Mouse (Mus musculus): Measurements from ENCODE around the gene Jup. TPM values are rescaled to one million over a fixed set of nuclear protein-coding genes. Genes with fewer than 3 reads are reported as not detected.

Gene Jup
- polyA plus RNA-seq, 1 experiment from 2014 or later = 69.2 TPM

GRCm38 (mm10) chr11:100385016-100385415 is 12.5 kb downstream of the Jup start:
- WGBS = 86% methylated on average over 3 of the region's 3 CpGs
- H3K36me3 ChIP-seq = peaks cover 62% of the 10 kb centered on the region
- no peak overlapping the region for H3K4me3 ChIP-seq (replicated peaks)
- no peaks in the 10 kb centered on the region for H3K27me3 ChIP-seq
- H3K9me3 ChIP-seq = no peaks in the 10 kb centered on the region
- no peak for ATAC-seq
- no peak overlapping the region for H3K27ac ChIP-seq
- H3K9ac ChIP-seq (replicated peaks) = no peak overlapping the region
- H3K4me1 ChIP-seq (replicated peaks) = peaks cover 12% of the 10 kb centered on the region
- H3K4me2 ChIP-seq (replicated peaks) = no peak overlapping the region

GRCm38 (mm10) chr11:100382682-100383081 is 14.9 kb downstream of the Jup start:
- no peaks in the 10 kb centered on the region for H3K9me3 ChIP-seq
- H3K4me3 ChIP-seq (replicated peaks) = no peak overlapping the region
- H3K4me2 ChIP-seq (replicated peaks) = no peak overlapping the region
- peaks cover 82% of the 10 kb centered on the region for H3K36me3 ChIP-seq
- no peak overlapping the region for H3K9ac ChIP-seq (replicated peaks)
- H3K27me3 ChIP-seq = no peaks in the 10 kb centered on the region
- WGBS = 86% methylated on average over 6 of the region's 6 CpGs
- no peaks in the 10 kb centered on the region for H3K4me1 ChIP-seq (replicated peaks)
- no peak for ATAC-seq
- no peak overlapping the region for H3K27ac ChIP-seq

GRCm38 (mm10) chr11:100379311-100379710 is 18.3 kb downstream of the Jup start:
- WGBS = 95% methylated on average over 4 of the region's 4 CpGs
- Histone ChIP-seq H3K27me3 (no peaks in the 10 kb centered on the region), H3K4me2 (replicated peaks) (no peak overlapping the region), H3K9ac (replicated peaks) (no peak overlapping the region), H3K9me3 (no peaks in the 10 kb centered on the region), H3K4me3 (replicated peaks) (no peak overlapping the region), H3K36me3 (peaks cover 89% of the 10 kb centered on the region), H3K27ac (no peak overlapping the region), H3K4me1 (replicated peaks) (no peaks in the 10 kb centered on the region)
- no peak for ATAC-seq

- no peak overlapping the region for H3K9ac ChIP-seq (replicated peaks)
- ATAC-seq = no peak
- 84% methylated on average over 5 of the region's 5 CpGs for WGBS
- no peak overlapping the region for H3K4me3 ChIP-seq (replicated peaks)
- peaks cover 89% of the 10 kb centered on the region for H3K36me3 ChIP-seq
- H3K4me2 ChIP-seq (replicated peaks) = no peak overlapping the region
- no peak overlapping the region for H3K27ac ChIP-seq
- no peaks in the 10 kb centered on the region for H3K4me1 ChIP-seq (replicated peaks)
- H3K27me3 ChIP-seq = no peaks in the 10 kb centered on the region
- H3K9me3 ChIP-seq = no peaks in the 10 kb centered on the region
Measured at GRCm38 (mm10) chr11:100378446-100378845, 19.1 kb downstream of the Jup start.

- 96% methylated on average over 14 of the region's 14 CpGs for whole genome bisulfite sequencing
- no peaks in the 10 kb centered on the region for H3K9me3 ChIP-seq
Measured at GRCm38 (mm10) chr11:100377989-100378388, 19.6 kb downstream of the Jup start.

GRCm38 (mm10) chr11:100376746-100377389 is 20.7 kb downstream of the Jup start:
- no peaks in the 10 kb centered on the region for H3K9me3 ChIP-seq
- H3K4me1 ChIP-seq (replicated peaks) = peaks cover 5% of the 10 kb centered on the region; the same call in 1 of the 2 replicates
- no peak overlapping the region for H3K4me3 ChIP-seq (replicated peaks)
- ATAC-seq = no peak
- 88% methylated on average over 21 of the region's 21 CpGs for WGBS
- peaks cover 88% of the 10 kb centered on the region for H3K36me3 ChIP-seq
- H3K27me3 ChIP-seq = no peaks in the 10 kb centered on the region
- no peak overlapping the region for H3K9ac ChIP-seq (replicated peaks)
- no peak overlapping the region for H3K4me2 ChIP-seq (replicated peaks)
- no peak overlapping the region for H3K27ac ChIP-seq

More at GRCm38 (mm10) chr11:100377989-100378388, 19.6 kb downstream of the Jup start:
- no peak for ATAC-seq
- Histone ChIP-seq H3K4me3 (replicated peaks) (no peak overlapping the region), H3K4me1 (replicated peaks) (no peaks in the 10 kb centered on the region), H3K9ac (replicated peaks) (no peak overlapping the region), H3K27me3 (no peaks in the 10 kb centered on the region), H3K4me2 (replicated peaks) (no peak overlapping the region), H3K27ac (no peak overlapping the region), H3K36me3 (peaks cover 89% of the 10 kb centered on the region)

- Histone ChIP-seq H3K4me3 (replicated peaks) (no peak overlapping the region), H3K4me2 (replicated peaks) (no peak overlapping the region), H3K27me3 (no peaks in the 10 kb centered on the region), H3K36me3 (peaks cover 88% of the 10 kb centered on the region), H3K9me3 (no peaks in the 10 kb centered on the region), H3K4me1 (replicated peaks) (peaks cover 6% of the 10 kb centered on the region; the same call in 1 of the 2 replicates), H3K9ac (replicated peaks) (no peak overlapping the region), H3K27ac (no peak overlapping the region)
- WGBS = 81% methylated on average over 4 of the region's 4 CpGs
- ATAC-seq = no peak
Measured at GRCm38 (mm10) chr11:100376005-100376404, 21.6 kb downstream of the Jup start.

- H3K4me1 ChIP-seq (replicated peaks) = peaks cover 6% of the 10 kb centered on the region; the same call in 1 of the 2 replicates
- H3K9me3 ChIP-seq = no peaks in the 10 kb centered on the region
- H3K27me3 ChIP-seq = no peaks in the 10 kb centered on the region
- H3K27ac ChIP-seq = no peak overlapping the region
- WGBS = 89% methylated on average over 9 of the region's 9 CpGs
- peaks cover 86% of the 10 kb centered on the region for H3K36me3 ChIP-seq
- H3K9ac ChIP-seq (replicated peaks) = no peak overlapping the region
- no peak overlapping the region for H3K4me3 ChIP-seq (replicated peaks)
- no peak overlapping the region for H3K4me2 ChIP-seq (replicated peaks)
- no peak for ATAC-seq
Measured at GRCm38 (mm10) chr11:100375127-100375526, 22.4 kb downstream of the Jup start.

GRCm38 (mm10) chr11:100371981-100372558 is 25.5 kb downstream of the Jup start:
- Histone ChIP-seq H3K9ac (replicated peaks) (no peak overlapping the region), H3K4me1 (replicated peaks) (peaks cover 6% of the 10 kb centered on the region; the same call in 1 of the 2 replicates), H3K36me3 (peaks cover 64% of the 10 kb centered on the region), H3K27ac (no peak overlapping the region), H3K4me3 (replicated peaks) (no peak overlapping the region), H3K9me3 (no peaks in the 10 kb centered on the region), H3K4me2 (replicated peaks) (no peak overlapping the region), H3K27me3 (no peaks in the 10 kb centered on the region)
- 63% methylated on average over 7 of the region's 8 CpGs for WGBS
- peak; percentile 37; the same call in 1 of the 2 replicates for ATAC-seq

- 87% methylated on average over 8 of the region's 8 CpGs for WGBS
- Histone ChIP-seq H3K27ac (no peak overlapping the region), H3K4me3 (replicated peaks) (no peak overlapping the region), H3K9me3 (no peaks in the 10 kb centered on the region), H3K36me3 (peaks cover 46% of the 10 kb centered on the region), H3K27me3 (no peaks in the 10 kb centered on the region), H3K4me1 (replicated peaks) (peaks cover 6% of the 10 kb centered on the region; the same call in 1 of the 2 replicates), H3K4me2 (replicated peaks) (no peak overlapping the region), H3K9ac (replicated peaks) (0 out of 2 replicates have a peak overlapping the region, but pooled peaks have one; percentile 14)
- ATAC-seq = no peak
Measured at GRCm38 (mm10) chr11:100369822-100370221, 27.7 kb downstream of the Jup start.

- 87% methylated on average over 7 of the region's 7 CpGs for WGBS
- peaks cover 6% of the 10 kb centered on the region; the same call in 1 of the 2 replicates for H3K4me1 ChIP-seq (replicated peaks)
- H3K9ac ChIP-seq (replicated peaks) = no peak overlapping the region
- H3K27ac ChIP-seq = no peak overlapping the region
- H3K9me3 ChIP-seq = no peaks in the 10 kb centered on the region
- H3K4me3 ChIP-seq (replicated peaks) = no peak overlapping the region
- no peak for ATAC-seq
- H3K27me3 ChIP-seq = no peaks in the 10 kb centered on the region
- H3K4me2 ChIP-seq (replicated peaks) = no peak overlapping the region
- H3K36me3 ChIP-seq = peaks cover 42% of the 10 kb centered on the region
Measured at GRCm38 (mm10) chr11:100369145-100369544, 28.4 kb downstream of the Jup start.

- ATAC-seq = peak; percentile 55
Measured at GRCm38 (mm10) chr11:100362979-100363562, 34.5 kb downstream of the Jup start.

More at GRCm38 (mm10) chr11:100362979-100363562, 34.5 kb downstream of the Jup start:
- H3K4me3 ChIP-seq (replicated peaks) = no peak overlapping the region
- H3K4me1 ChIP-seq (replicated peaks) = peaks cover 5% of the 10 kb centered on the region
- peaks cover 16% of the 10 kb centered on the region for H3K27me3 ChIP-seq
- H3K9me3 ChIP-seq = no peaks in the 10 kb centered on the region
- 17% methylated on average over 12 of the region's 12 CpGs for WGBS
- no peaks in the 10 kb centered on the region for H3K36me3 ChIP-seq
- H3K9ac ChIP-seq (replicated peaks) = no peak overlapping the region
- H3K27ac ChIP-seq = no peak overlapping the region
- H3K4me2 ChIP-seq (replicated peaks) = no peak overlapping the region
